Mouse (Mus musculus): ENCODE data around the gene Tspan7.

Gene Tspan7

DNA sequence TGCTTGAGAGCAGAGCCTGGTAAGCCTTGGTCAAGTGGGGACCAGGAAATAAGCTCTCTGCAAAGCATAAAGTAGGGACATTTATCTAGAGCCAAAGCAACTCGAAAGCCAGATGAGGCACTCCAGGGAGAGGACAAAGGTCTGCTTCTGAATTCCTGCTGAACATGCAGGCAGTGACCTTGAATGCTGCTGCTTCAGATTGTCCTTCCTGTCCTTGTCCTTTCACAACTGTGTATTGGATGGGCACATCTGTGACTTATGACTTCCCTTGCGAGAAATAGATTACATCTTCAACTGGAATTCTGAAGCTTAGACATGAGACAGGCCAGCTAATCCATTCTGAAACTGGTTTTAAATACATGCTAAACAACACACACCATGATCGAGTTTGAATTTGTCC lies 71.9 kb downstream of the Tspan7 start:
- DNase-seq, result no peak

DNA sequence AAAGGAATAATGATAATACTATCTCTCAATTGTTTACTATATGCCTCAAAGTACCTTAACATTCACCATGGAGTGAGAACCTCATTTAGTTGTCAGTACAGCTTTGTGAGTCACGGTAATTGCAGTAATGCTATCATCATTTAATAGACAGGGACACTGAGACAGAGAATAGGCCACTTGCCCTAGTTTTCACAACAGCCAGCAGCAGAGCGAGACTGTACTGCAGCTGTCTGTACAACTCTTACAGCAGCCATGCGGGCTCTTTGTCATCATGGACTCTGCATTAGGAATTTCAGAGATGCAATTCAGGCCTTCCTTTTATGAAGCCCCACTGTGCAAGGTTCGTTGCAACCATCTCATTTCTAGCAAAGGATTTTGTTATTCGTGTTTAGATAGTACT lies 72.6 kb downstream of the Tspan7 start:
- no peak for DNase-seq

DNA sequence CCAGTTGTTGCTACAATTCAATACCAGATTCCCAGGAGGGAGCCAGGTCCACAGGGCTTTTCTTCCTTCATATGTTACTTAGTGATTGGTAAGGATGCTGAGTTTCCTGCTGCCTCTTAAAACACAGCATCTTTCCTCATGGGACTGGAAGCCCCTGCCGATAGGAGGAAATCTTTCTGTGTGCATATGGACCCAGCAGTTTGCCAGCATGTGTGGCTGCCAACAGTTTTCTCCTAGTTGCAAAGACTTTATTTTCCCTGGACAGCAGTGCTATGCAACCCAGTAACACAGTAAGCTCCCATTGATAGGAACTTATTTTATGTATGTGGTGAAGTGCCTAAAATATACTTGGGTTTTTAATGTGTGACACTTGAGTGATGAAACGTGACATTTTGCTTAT lies 73.7 kb downstream of the Tspan7 start:
- DNase-seq, result no peak

DNA sequence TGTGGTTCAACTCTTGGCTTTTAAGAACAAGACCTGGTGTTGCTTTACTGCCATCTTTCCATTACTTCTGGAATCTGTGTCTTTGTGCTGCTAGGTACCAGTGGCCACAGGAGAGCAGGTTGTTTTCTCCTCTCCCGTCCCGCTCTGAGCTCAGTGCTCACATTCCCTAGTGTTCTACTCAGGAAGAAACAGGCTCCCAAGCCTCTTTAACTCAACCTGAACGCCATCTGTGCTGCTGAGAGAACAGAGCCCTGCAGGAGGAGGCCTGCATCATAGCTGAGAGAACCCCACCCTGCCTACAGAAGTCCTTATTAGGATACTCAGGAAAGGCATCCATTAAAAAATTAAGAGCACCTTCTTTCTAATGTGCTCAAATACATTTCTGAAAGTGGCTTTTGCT lies 80.9 kb downstream of the Tspan7 start:
- no peak for DNase-seq

DNA sequence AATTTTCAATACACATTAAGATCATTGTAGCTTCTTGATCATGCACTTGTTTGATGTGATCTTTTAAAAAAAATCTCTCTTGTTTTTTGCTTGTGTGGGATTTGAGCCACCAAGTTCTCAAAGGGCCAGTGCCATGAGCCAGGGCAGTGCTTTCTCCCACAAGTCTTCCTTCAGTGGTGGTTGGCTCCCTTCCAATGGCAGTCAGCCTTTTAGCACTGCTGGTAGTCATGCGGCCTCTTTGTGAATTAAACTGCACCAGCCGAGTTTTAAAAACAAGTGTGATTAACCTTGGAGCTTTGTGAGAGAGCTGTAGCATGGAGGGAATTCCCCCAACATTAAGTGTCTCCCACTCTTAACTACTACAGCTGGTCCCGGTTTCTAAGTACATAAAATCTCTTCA lies 89.6 kb downstream of the Tspan7 start:
- no peak for DNase-seq

DNA sequence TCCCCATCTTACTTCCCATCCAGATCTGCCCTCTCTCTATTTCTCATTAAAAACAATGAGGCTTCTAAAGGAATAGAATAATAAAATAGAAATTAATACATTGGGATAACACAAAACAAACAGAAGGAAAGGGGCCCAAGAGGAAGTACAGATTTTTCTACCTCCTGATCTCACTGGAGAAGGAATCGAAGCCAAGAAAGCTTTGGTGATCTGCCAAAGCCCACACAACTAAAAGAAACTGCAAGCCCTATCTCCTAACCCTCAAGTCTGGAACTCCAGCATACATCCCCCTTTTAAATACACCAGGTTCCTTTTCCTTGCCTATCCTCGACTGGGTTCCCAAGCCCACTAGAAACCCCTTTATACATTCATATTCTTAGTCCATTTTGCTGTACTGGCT lies 90.4 kb downstream of the Tspan7 start:
- DNase-seq, result no peak

DNA sequence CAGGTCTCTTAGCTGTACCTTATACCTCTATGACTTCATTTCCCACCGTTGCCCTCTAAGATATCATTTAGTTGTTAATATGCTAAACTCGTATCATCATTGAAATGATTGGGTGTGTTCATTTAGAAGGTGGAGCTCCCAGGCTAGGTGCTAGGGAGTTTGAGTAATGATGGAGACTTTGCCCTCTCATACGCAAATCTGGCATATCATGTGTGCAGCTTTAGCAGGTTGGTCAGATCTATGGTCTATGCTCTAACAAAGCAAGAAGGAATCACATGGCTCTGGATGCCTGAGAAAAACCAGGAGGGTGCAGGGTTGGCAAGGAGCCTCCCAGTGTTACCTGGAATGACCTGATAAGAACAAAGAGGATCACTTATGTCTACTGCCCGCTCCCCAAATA lies 91.4 kb downstream of the Tspan7 start:
- DNase-seq, result no peak

DNA sequence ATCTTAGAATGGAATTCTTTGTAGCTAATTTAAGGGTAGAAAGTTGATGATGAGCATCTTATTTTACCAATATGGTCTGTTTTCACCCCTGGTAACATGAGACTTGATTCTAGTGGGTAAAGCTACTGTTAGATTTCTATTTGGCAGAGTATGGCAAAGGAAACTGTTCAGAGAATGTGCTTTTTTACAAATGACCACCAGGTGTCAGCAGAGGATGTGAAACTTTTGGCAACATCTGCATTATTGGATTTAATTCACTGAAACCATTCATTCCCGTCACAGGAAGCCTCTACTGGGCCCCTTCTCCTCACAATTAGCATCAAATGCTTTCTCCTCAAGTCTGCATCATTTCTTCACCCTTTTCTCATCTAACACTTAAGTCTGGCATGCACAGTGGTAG lies 92.4 kb downstream of the Tspan7 start:
- DNase-seq, result no peak

DNA sequence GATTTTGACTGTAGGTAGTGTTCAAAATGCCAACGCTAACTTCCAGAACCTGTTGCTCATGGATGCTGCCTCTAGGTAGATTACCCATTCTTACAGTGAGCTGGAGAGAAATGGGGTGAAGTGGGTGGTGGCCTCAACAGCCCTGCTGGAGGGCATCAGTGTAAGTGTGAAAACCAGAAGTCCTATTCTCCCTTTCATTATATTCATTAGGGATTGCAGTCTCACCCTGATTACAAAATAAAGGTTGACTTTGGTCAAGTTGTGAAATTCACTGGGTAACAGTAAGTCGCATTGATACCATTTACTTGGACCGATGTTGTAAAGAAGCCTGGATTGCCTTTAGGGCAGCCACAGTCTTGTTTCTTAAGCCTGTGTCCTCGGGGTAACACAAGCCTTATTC lies 97.8 kb downstream of the Tspan7 start:
- DNase-seq, result no peak

DNA sequence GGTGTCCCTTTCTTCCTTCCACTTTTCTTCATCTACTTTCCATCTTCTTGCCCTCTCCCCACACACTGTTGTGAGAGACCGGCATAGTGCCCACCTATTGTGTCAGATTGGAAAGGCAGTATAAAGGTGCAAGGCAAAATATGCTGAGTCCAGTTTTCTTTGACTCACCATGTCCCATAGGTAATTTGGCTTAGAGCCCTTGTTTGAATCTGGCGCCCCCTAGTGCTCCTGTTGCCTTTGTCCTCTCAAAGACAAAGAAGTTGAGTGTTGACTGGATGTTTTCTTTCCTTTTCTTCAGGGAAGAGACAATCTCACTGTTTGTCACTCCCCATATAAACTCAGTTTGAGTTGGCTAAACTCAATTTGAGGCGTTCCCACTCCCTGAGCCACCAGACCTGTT lies 107.3 kb downstream of the Tspan7 start:
- DNase-seq, result peak in 1 of 2 experiments; percentile 5

DNA sequence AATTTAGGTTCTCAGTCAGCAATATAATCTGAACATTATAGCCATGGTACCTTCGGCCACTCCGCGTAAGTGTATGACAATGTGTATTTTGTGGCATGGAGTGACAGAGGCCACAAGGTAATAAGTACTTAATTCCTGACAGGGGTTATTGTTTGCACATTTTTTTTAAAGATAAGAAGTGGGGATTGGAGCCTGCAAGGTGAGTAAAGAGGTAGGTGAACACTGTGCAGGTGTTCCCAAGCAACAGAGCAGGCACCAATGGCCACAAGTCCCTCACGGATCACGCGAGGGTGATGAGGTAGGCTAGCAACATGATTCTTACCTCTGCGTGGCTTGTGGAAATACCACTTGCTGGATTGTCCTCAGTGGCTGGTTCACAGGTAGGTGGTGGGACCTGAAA lies 108.6 kb downstream of the Tspan7 start:
- no peak for DNase-seq

DNA sequence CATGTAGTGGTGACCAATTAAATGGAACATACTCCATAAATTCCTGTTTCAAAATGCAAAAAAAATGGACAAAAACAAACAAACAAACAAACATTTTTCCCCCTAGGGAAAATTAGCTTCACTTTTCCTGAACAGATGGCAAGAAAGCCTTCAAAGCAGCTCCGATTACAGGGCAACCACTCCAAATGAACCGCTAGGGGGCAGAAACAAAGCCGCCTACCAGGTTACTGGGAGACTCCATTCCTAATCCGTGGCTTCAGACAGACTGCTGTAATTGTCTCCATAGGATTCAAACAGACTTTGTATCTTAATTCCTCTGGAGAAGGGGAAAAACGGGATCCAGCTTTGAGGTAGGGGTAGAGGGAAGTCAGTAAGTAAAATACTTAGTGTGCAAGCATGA lies 132.2 kb downstream of the Tspan7 start:
- no peak for DNase-seq

DNA sequence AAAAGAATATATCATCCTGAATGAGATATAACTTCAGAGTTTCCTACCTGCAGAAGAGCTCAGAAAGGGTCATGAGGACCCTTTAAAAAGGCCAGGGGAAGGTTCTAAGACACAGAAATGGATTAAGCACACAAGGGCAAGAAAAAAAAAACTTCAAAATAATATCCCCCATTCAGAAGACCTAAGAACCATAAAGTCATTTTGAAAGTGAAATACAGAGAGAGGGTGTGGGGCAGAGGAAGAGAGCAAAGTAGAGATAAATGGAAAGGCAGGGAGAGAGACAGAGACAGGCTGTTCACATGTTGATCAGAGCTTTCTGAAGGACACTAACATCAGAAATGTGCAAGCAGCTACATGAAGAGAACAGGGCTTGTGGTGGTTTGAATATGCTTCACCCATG lies 156.1 kb downstream of the Tspan7 start:
- no peak for DNase-seq
